In the genomic region with DNA sequence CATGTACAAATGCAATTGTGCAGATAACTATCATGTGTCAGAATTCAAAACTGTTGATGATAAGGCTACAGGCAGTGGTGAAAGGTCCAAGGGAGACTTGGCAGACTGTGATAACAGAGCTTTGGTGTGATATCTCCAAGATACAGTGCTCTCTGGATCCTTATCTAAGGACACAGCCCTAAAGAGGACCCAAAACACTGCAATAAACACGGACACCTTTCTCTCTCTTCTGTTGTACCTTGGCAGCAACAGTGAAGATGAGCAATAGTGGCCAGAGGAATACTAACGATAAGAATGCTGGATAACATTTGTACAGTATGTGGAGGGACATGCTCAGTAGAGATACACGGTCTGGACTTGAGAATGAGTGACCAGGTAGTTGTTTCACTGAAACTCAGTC, we compare ENCODE assay signal across 15 mouse cellular contexts.
"Had no signal": no experiment of that assay in that cellular context is flagged by ENCODE, and none has a peak within 500 bp of the region (broad histone marks: within the 10 kb centered on the region; RNA-seq: fewer than 3 reads in every experiment).

No protein-coding gene starts in this region.

- H3K27me3 ChIP-seq: limb, embryonic 12.5 days; lung, embryonic 15.5 days; neural tube, embryonic 15.5 days had no signal

- DNase-seq: kidney, adult 11 months; kidney, adult 9 months; kidney, postnatal 36 days; layer of hippocampus, adult 9-11 months; layer of hippocampus, postnatal 36 days; lung, postnatal 14 days; midbrain, embryonic 14.5 days; right cerebral cortex, adult 18-20 months; spleen, adult 18-20 months had no signal

- H3K4me3 ChIP-seq: limb, embryonic 12.5 days; lung, embryonic 15.5 days; midbrain, embryonic 10.5 days; myocyte; neural tube, embryonic 15.5 days had no signal

- H3K9ac ChIP-seq: limb, embryonic 12.5 days; lung, embryonic 15.5 days; neural tube, embryonic 15.5 days had no signal

- H3K27ac ChIP-seq: kidney, postnatal 0 days; limb, embryonic 12.5 days; lung, embryonic 15.5 days; midbrain, embryonic 10.5 days; neural tube, embryonic 15.5 days had no signal

- H3K4me2 ChIP-seq: limb, embryonic 12.5 days; lung, embryonic 15.5 days; neural tube, embryonic 15.5 days had no signal

- H3K4me1 ChIP-seq: limb, embryonic 12.5 days; lung, embryonic 15.5 days; midbrain, embryonic 10.5 days had no signal

- H3K9me3 ChIP-seq: limb, embryonic 12.5 days; lung, embryonic 15.5 days; neural tube, embryonic 15.5 days had no signal

- H3K36me3 ChIP-seq: limb, embryonic 12.5 days; lung, embryonic 15.5 days had no signal
